Mouse (Mus musculus) stomach, postnatal 0 days (tissue): ENCODE data around the gene Arf1. TPM values are rescaled to one million over a fixed set of nuclear protein-coding genes. Genes with fewer than 3 reads are reported as not detected.

Experiments
- ATAC-seq: fragments of 200-750 bp; cut with Nextera tagmentation; 2 replicates; pipeline ENCODE4 v1.8.0; 2017; ENCODE audit not compliant: low FRiP score, low TSS enrichment
- DNase-seq: peaks from one replicate; pipeline ENCODE4 v3.0.0-alpha.2; 2016; ENCODE audit warnings: low spot score
- H3K27ac ChIP-seq: fragments of 300-500 bp; sonication (generic); replicated peaks from 2 replicates; pipeline ENCODE4 v1.5.1; 2014; ENCODE audit warnings: mild to moderate bottlenecking, control low read depth
- H3K27me3 ChIP-seq: fragments of 300-500 bp; sonication (generic); 2 replicates; pipeline ENCODE4 v1.6.1; 2014; ENCODE audit warnings: low read length; ENCODE audit not compliant: control insufficient read depth, insufficient read depth
- H3K36me3 ChIP-seq: fragments of 300-500 bp; sonication (generic); 2 replicates; pipeline ENCODE4 v1.6.1; 2014; ENCODE audit warnings: low read length, mixed read lengths; ENCODE audit not compliant: control insufficient read depth, insufficient read depth
- H3K4me1 ChIP-seq: fragments of 300-500 bp; sonication (generic); replicated peaks from 2 replicates; pipeline ENCODE4 v1.6.1; 2014; ENCODE audit warnings: antibody characterized with exemption; ENCODE audit not compliant: control insufficient read depth, insufficient read depth
- H3K4me2 ChIP-seq: fragments of 300-500 bp; sonication (generic); replicated peaks from 2 replicates; pipeline ENCODE4 v1.6.1; 2014; ENCODE audit warnings: low read depth, mild to moderate bottlenecking, control low read depth, moderate library complexity
- H3K4me3 ChIP-seq: fragments of 300-500 bp; sonication (generic); 2 replicates; pipeline ENCODE4 v1.5.1; 2014; ENCODE audit warnings: low read depth, low read length, control low read depth
- H3K9ac ChIP-seq: fragments of 300-500 bp; sonication (generic); 2 replicates; pipeline ENCODE4 v1.6.1; 2014; ENCODE audit warnings: mild to moderate bottlenecking, low read length, control low read depth, mixed read lengths
- H3K9me3 ChIP-seq: fragments of 300-500 bp; sonication (generic); 2 replicates; pipeline ENCODE4 v1.6.1; 2016; ENCODE audit warnings: low read length; ENCODE audit not compliant: control insufficient read depth
- CTCF ChIP-seq: IDR thresholded peaks from 2 replicates; pipeline ENCODE4 v1.5.1; 2016; ENCODE audit warnings: antibody characterized with exemption, low read depth, mild to moderate bottlenecking, moderate library complexity
- EP300 ChIP-seq: optimal IDR thresholded peaks from 2 replicates; pipeline ENCODE3; 2016; ENCODE audit warnings: antibody characterized with exemption
- WGBS: fragments of 180-500 bp; shearing (Covaris S2); extraction: QIAGEN DNeasy Blood & Tissue Kit; methylation state at CpG from one replicate; pipeline ENCODE4 v1.1.7; 2014; 5-methylcytosine and 5-hydroxymethylcytosine counted together
- polyA plus RNA-seq: library from polyadenylated mRNA; unstranded; fragments of >200 nt; fragmentation: Nextera tagmentation; extraction: Ambion mirVana; gene quantifications from 2 replicates; pipeline ENCODE4 v1.2.1, GENCODE M21; 2015

Gene Arf1
- polyA plus RNA-seq, 1 experiment from 2014 or later = 549 TPM

DNA sequence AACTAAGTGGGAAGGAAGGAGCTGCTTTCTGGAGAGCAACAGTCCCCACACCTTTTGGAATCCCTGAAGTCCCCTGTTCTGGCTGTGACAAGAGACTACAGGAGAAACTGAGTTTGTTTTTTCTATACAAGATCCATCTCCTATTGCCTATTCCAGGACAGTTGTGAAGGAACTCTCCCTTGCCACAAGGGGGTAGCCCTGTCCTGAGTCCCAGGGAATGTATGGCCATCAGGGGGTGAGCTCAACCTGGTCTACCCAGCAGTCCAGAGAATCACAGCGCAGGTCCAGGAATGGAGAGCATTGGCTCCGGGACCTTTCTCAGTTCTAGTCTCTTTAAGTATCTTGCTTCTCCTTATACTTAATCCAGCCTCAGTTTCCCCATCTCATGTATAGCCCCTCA, 4.7 kb upstream of the Arf1 start:
- no peak overlapping the region for H3K4me2 ChIP-seq
- no peak overlapping the region for H3K9ac ChIP-seq
- H3K27me3 ChIP-seq = no peaks in the 10 kb centered on the region
- H3K4me1 ChIP-seq = no peaks in the 10 kb centered on the region
- no peak overlapping the region for H3K4me3 ChIP-seq
- ATAC-seq (no peak), DNase-seq (no peak)
- TF ChIP-seq EP300 (no peak), CTCF (peak; percentile 63)
- 62% methylated on average over 2 of the region's 2 CpGs for WGBS
- H3K27ac ChIP-seq = no peak overlapping the region
- H3K36me3 ChIP-seq = no peaks in the 10 kb centered on the region
- H3K9me3 ChIP-seq = no peaks in the 10 kb centered on the region

DNA sequence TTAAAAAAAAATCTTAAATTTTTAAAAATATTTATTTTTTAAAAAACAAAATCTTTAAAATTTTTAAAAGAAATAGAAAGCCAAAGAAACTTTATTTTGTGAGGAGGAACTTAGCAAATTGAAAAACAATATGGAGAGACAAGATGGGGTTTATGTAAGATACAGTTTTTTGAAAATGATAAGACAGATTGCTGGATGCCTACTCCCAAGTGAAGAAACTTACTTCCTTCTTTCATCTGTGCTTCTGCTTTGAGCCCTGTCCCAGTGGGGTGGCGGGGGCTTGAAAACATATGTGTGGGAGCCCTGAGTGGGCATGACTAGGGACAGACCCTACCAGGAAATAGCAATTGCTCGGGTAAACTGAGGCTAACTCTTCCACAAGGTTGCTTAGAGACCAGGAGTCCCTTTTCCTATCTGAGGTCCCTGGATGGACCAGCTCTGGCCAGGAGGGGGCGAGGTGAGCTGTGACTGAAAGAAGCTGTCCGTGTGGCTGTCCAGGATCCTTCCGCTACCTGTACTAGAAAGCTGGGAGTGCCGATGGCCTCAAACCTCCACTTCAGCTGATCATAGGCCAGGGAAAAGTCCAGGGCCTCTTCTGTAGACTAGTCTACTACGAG, 2.2 kb upstream of the Arf1 start:
- H3K4me3 ChIP-seq = no peak overlapping the region
- H3K4me1 ChIP-seq = peaks cover 3% of the 10 kb centered on the region; the same call in 1 of the 2 replicates
- no peak overlapping the region for H3K4me2 ChIP-seq
- no peaks in the 10 kb centered on the region for H3K9me3 ChIP-seq
- no peak overlapping the region for H3K27ac ChIP-seq
- H3K36me3 ChIP-seq = no peaks in the 10 kb centered on the region
- no peak for ATAC-seq
- no peak overlapping the region for H3K9ac ChIP-seq
- no peak for TF ChIP-seq EP300
- peak; percentile 83 for TF ChIP-seq CTCF
- DNase-seq = peak; percentile 82
- WGBS = 12% methylated on average over 7 of the region's 7 CpGs
- H3K27me3 ChIP-seq = no peaks in the 10 kb centered on the region

DNA sequence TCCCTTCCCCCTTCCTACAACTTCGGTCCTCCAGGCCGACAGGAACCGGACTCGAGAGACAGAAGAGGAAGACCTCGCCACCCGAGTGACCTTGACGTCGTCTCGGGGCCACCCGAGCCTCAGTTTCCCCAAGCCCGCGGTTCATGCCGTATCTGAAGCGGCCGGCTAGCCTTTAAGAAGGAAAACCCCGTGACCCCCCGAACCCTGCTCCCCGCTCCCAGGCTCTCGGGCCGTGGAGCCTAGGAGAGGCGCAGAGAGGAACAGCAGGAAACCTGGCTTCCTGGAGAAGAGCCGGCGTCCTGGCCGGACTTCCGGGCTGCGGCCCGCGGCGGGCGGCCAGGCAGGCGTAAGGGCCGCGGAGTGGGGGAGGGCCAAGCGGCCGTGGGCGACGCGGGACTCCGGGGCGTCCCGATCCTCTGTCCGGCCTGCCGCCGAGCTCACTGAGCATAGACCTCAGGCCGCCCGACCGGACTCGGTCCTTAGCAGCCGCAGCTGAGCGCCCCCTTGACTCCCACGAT, 407 bp downstream of the Arf1 start:
- peak; percentile 79 for ATAC-seq
- no peak for DNase-seq

DNA sequence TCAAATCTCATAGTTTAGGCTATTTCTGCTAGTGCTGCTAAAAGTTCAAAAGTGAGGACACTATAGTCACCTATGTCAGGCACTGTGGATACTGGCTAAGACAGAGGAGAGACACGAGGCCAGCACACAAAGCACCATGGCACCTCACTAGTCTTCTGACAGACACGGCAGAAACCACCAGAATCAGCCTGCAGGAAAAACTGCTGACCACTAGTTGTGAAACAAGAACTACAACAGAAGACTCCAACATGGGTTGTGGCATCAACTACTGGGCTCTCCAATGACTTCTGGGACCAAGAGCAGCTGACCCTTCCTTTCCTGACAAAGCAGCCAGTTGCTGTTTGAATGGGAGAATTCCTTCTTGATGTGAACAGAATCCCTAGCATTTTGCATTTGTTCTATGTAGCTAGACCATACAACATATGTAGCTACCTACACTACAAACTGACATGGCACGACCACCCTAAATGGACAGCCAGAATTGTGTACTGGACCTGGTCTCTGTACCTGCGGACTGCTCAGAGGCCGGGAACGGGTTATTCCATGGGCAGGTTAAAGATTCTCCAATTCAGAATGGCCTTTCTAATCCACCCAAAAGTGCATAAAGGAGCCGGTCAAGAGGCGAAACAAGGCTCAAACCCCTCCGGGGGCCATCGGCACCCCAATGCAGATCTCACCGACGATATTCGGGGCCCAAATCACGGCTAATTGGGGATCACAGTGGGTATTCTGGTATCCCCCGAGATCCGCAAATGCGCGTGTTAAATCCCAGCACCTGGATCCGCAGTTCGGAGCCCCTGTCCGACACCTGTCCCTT, 1.1 kb downstream of the Arf1 start:
- TF ChIP-seq EP300 = no peak
- TF ChIP-seq CTCF = 0 out of 2 replicates have a peak, but pooled peaks have one; percentile 14
- no peak for ATAC-seq
- no peaks in the 10 kb centered on the region for H3K36me3 ChIP-seq
- H3K9ac ChIP-seq = peak overlapping the region; percentile 100
- peak overlapping the region; percentile 99 for H3K27ac ChIP-seq
- peak overlapping the region; percentile 83 for H3K4me2 ChIP-seq
- peak overlapping the region; percentile 100 for H3K4me3 ChIP-seq
- H3K27me3 ChIP-seq = no peaks in the 10 kb centered on the region
- DNase-seq = peak; percentile 29
- no peaks in the 10 kb centered on the region for H3K9me3 ChIP-seq
- peaks cover 14% of the 10 kb centered on the region for H3K4me1 ChIP-seq
- 2% methylated on average over 21 of the region's 21 CpGs for WGBS

More for the DNA sequence above, 407 bp downstream of the Arf1 start:
- 1% methylated on average over 46 of the region's 51 CpGs for WGBS
- H3K36me3 ChIP-seq = no peaks in the 10 kb centered on the region
- H3K9ac ChIP-seq = peak overlapping the region; percentile 100
- TF ChIP-seq EP300 (no peak), CTCF (no peak)
- peak overlapping the region; percentile 83 for H3K4me2 ChIP-seq
- H3K4me3 ChIP-seq = peak overlapping the region; percentile 100
- H3K9me3 ChIP-seq = no peaks in the 10 kb centered on the region
- H3K27ac ChIP-seq = peak overlapping the region; percentile 99
- H3K27me3 ChIP-seq = no peaks in the 10 kb centered on the region
- peaks cover 14% of the 10 kb centered on the region for H3K4me1 ChIP-seq

DNA sequence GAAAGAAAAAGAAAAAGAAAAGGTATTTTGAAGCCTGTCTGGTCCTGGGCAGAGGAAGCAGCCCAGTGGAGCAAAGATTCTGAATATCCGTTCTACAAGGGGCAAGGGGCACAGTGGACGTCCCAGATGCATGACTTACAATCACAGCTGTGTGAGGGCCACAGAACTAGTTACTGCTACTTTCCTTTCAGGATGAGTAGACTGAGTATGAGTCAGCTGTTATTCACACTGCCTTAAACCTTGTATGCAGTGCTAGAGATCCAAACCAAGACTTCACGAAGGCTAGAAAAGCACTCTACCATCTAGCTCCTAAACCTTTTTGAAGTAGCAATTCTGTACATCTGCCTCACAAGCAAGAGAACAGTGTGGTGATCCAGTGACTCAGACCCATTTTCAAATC, 1.8 kb downstream of the Arf1 start:
- DNase-seq = no peak
- peak overlapping the region; percentile 83 for H3K4me2 ChIP-seq
- WGBS = 15% methylated on average over 3 of the region's 3 CpGs
- ATAC-seq = no peak
- H3K9me3 ChIP-seq = no peaks in the 10 kb centered on the region
- H3K27ac ChIP-seq = peak overlapping the region; percentile 99
- peaks cover 17% of the 10 kb centered on the region for H3K4me1 ChIP-seq
- no peaks in the 10 kb centered on the region for H3K27me3 ChIP-seq
- H3K9ac ChIP-seq = no peak overlapping the region; the same call in 1 of the 2 replicates
- no peaks in the 10 kb centered on the region for H3K36me3 ChIP-seq
- H3K4me3 ChIP-seq = peak overlapping the region; percentile 100
- TF ChIP-seq CTCF (no peak), EP300 (no peak)
